Mouse (Mus musculus): Measurements from ENCODE around the gene Cadm1. TPM values are rescaled to one million over a fixed set of nuclear protein-coding genes. Genes with fewer than 3 reads are reported as not detected.

Cadm1 gene
- polyA plus RNA-seq, 1 experiment from 2014 or later: 13.6 TPM

- no peaks in the 10 kb centered on the region for H3K27me3 ChIP-seq (ENCODE audit: insufficient read depth, low read length)
- DNase-seq: no peak
- no peak for ATAC-seq
- H3K36me3 ChIP-seq (replicated peaks; ENCODE audit: insufficient read depth, low read length): no peaks in the 10 kb centered on the region
- H3K4me3 ChIP-seq (ENCODE audit: low read depth, low read length): no peak overlapping the region
- H3K9me3 ChIP-seq (ENCODE audit: low read length): no peaks in the 10 kb centered on the region
- no peak overlapping the region for H3K27ac ChIP-seq (ENCODE audit: low read depth)
- H3K9ac ChIP-seq (replicated peaks): no peak overlapping the region
- 78% methylated on average over 9 of the region's 9 CpGs for WGBS (ENCODE audit: insufficient replicate concordance)
- H3K4me1 ChIP-seq (ENCODE audit: insufficient read depth): peaks cover 6% of the 10 kb centered on the region
- TF ChIP-seq EP300 (IDR thresholded peaks at IDR 0.05; ENCODE audit: low read depth) (no peak), CTCF (IDR thresholded peaks at IDR 0.05; ENCODE audit: low read depth) (no peak)
- no peak overlapping the region for H3K4me2 ChIP-seq (ENCODE audit: low read depth, low read length)
Observed at GRCm38 (mm10) chr9:47706341-47706740, 176.4 kb downstream of the Cadm1 start.

DNA sequence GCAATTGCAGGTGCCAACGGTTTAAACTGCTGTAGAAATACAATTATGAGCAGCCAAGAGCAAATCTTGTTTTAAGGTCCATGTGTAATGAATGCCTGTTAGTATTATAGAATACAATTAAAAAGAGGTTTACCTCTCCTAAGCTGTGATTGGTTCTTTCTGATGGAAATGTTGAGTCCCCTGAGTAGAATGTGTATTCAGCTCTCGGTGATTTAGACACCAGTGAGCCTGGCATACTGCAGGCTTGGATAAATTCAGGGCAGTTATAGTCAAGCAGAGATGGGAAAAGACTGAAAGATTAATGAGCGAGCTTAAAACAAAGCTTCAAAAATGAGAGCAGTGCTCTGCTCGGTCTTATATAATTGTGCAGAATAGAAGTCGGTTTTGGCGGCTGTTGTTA lies 177.4 kb downstream of the Cadm1 start:
- H3K27me3 ChIP-seq (ENCODE audit: insufficient read depth, low read length): no peaks in the 10 kb centered on the region
- no peak overlapping the region for H3K27ac ChIP-seq (ENCODE audit: low read depth)
- peaks cover 6% of the 10 kb centered on the region for H3K4me1 ChIP-seq (ENCODE audit: insufficient read depth)
- ATAC-seq: no peak
- no peaks in the 10 kb centered on the region for H3K9me3 ChIP-seq (ENCODE audit: low read length)
- H3K36me3 ChIP-seq (replicated peaks; ENCODE audit: insufficient read depth, low read length): no peaks in the 10 kb centered on the region
- TF ChIP-seq CTCF (IDR thresholded peaks at IDR 0.05; ENCODE audit: low read depth): no peak
- TF ChIP-seq EP300 (IDR thresholded peaks at IDR 0.05; ENCODE audit: low read depth): no peak
- WGBS (ENCODE audit: insufficient replicate concordance): 80% methylated on average over 6 of the region's 6 CpGs
- H3K9ac ChIP-seq (replicated peaks): no peak overlapping the region
- H3K4me3 ChIP-seq (ENCODE audit: low read depth, low read length): no peak overlapping the region
- DNase-seq: no peak
- no peak overlapping the region for H3K4me2 ChIP-seq (ENCODE audit: low read depth, low read length)

- Histone ChIP-seq H3K4me2 (ENCODE audit: low read depth, low read length) (no peak overlapping the region), H3K27ac (ENCODE audit: low read depth) (no peak overlapping the region), H3K9ac (replicated peaks) (no peak overlapping the region), H3K36me3 (replicated peaks; ENCODE audit: insufficient read depth, low read length) (no peaks in the 10 kb centered on the region), H3K4me3 (ENCODE audit: low read depth, low read length) (no peak overlapping the region), H3K9me3 (ENCODE audit: low read length) (no peaks in the 10 kb centered on the region), H3K4me1 (ENCODE audit: insufficient read depth) (peaks cover 3% of the 10 kb centered on the region), H3K27me3 (ENCODE audit: insufficient read depth, low read length) (no peaks in the 10 kb centered on the region)
- TF ChIP-seq EP300 (IDR thresholded peaks at IDR 0.05; ENCODE audit: low read depth): no peak
- peak; percentile 87 for TF ChIP-seq CTCF (IDR thresholded peaks at IDR 0.05; ENCODE audit: low read depth)
- ATAC-seq: no peak
- peak; percentile 70 for DNase-seq
- 27% methylated on average over 10 of the region's 10 CpGs for WGBS (ENCODE audit: insufficient replicate concordance)
Observed at GRCm38 (mm10) chr9:47708299-47708698, 178.3 kb downstream of the Cadm1 start.

GRCm38 (mm10) chr9:47710946-47711345 lies 181.0 kb downstream of the Cadm1 start:
- H3K9ac ChIP-seq (replicated peaks): no peak overlapping the region
- no peak overlapping the region for H3K4me3 ChIP-seq (ENCODE audit: low read depth, low read length)
- H3K4me1 ChIP-seq (ENCODE audit: insufficient read depth): no peaks in the 10 kb centered on the region
- no peaks in the 10 kb centered on the region for H3K9me3 ChIP-seq (ENCODE audit: low read length)
- 72% methylated on average over 8 of the region's 8 CpGs for WGBS (ENCODE audit: insufficient replicate concordance)
- H3K27ac ChIP-seq (ENCODE audit: low read depth): no peak overlapping the region
- no peaks in the 10 kb centered on the region for H3K36me3 ChIP-seq (replicated peaks; ENCODE audit: insufficient read depth, low read length)
- ATAC-seq (no peak), DNase-seq (no peak)
- H3K4me2 ChIP-seq (ENCODE audit: low read depth, low read length): no peak overlapping the region
- no peaks in the 10 kb centered on the region for H3K27me3 ChIP-seq (ENCODE audit: insufficient read depth, low read length)
- TF ChIP-seq CTCF (IDR thresholded peaks at IDR 0.05; ENCODE audit: low read depth) (no peak), EP300 (IDR thresholded peaks at IDR 0.05; ENCODE audit: low read depth) (no peak)

GRCm38 (mm10) chr9:47714541-47714940 lies 184.6 kb downstream of the Cadm1 start:
- TF ChIP-seq EP300 (IDR thresholded peaks at IDR 0.05; ENCODE audit: low read depth) (no peak), CTCF (IDR thresholded peaks at IDR 0.05; ENCODE audit: low read depth) (no peak)
- ATAC-seq (no peak), DNase-seq (no peak)
- H3K9me3 ChIP-seq (ENCODE audit: low read length): no peaks in the 10 kb centered on the region
- no peaks in the 10 kb centered on the region for H3K36me3 ChIP-seq (replicated peaks; ENCODE audit: insufficient read depth, low read length)
- no peak overlapping the region for H3K27ac ChIP-seq (ENCODE audit: low read depth)
- H3K9ac ChIP-seq (replicated peaks): no peak overlapping the region
- 67% methylated on average over 2 of the region's 2 CpGs for WGBS (ENCODE audit: insufficient replicate concordance)
- no peak overlapping the region for H3K4me3 ChIP-seq (ENCODE audit: low read depth, low read length)
- H3K27me3 ChIP-seq (ENCODE audit: insufficient read depth, low read length): no peaks in the 10 kb centered on the region
- H3K4me2 ChIP-seq (ENCODE audit: low read depth, low read length): no peak overlapping the region
- H3K4me1 ChIP-seq (ENCODE audit: insufficient read depth): no peaks in the 10 kb centered on the region

- Histone ChIP-seq H3K4me1 (ENCODE audit: insufficient read depth) (no peaks in the 10 kb centered on the region), H3K36me3 (replicated peaks; ENCODE audit: insufficient read depth, low read length) (no peaks in the 10 kb centered on the region), H3K27me3 (ENCODE audit: insufficient read depth, low read length) (no peaks in the 10 kb centered on the region), H3K4me2 (ENCODE audit: low read depth, low read length) (no peak overlapping the region), H3K9me3 (ENCODE audit: low read length) (no peaks in the 10 kb centered on the region), H3K9ac (replicated peaks) (no peak overlapping the region), H3K4me3 (ENCODE audit: low read depth, low read length) (no peak overlapping the region), H3K27ac (ENCODE audit: low read depth) (no peak overlapping the region)
- whole genome bisulfite sequencing (ENCODE audit: insufficient replicate concordance): 63% methylated on average over 3 of the region's 3 CpGs
- ATAC-seq (no peak), DNase-seq (no peak)
- TF ChIP-seq EP300 (IDR thresholded peaks at IDR 0.05; ENCODE audit: low read depth) (no peak), CTCF (IDR thresholded peaks at IDR 0.05; ENCODE audit: low read depth) (no peak)
Observed at GRCm38 (mm10) chr9:47715415-47715814, 185.4 kb downstream of the Cadm1 start.

GRCm38 (mm10) chr9:47716883-47717282 lies 186.9 kb downstream of the Cadm1 start:
- 88% methylated on average over 16 of the region's 16 CpGs for WGBS (ENCODE audit: insufficient replicate concordance)
- H3K4me1 ChIP-seq (ENCODE audit: insufficient read depth): no peaks in the 10 kb centered on the region
- no peak overlapping the region for H3K9ac ChIP-seq (replicated peaks)
- no peaks in the 10 kb centered on the region for H3K9me3 ChIP-seq (ENCODE audit: low read length)
- TF ChIP-seq EP300 (IDR thresholded peaks at IDR 0.05; ENCODE audit: low read depth) (no peak), CTCF (IDR thresholded peaks at IDR 0.05; ENCODE audit: low read depth) (no peak)
- no peak overlapping the region for H3K4me2 ChIP-seq (ENCODE audit: low read depth, low read length)
- H3K27ac ChIP-seq (ENCODE audit: low read depth): no peak overlapping the region
- no peak overlapping the region for H3K4me3 ChIP-seq (ENCODE audit: low read depth, low read length)
- H3K27me3 ChIP-seq (ENCODE audit: insufficient read depth, low read length): no peaks in the 10 kb centered on the region
- ATAC-seq (no peak), DNase-seq (no peak)
- no peaks in the 10 kb centered on the region for H3K36me3 ChIP-seq (replicated peaks; ENCODE audit: insufficient read depth, low read length)

Measured in liver, postnatal 0 days (tissue).